Mouse (Mus musculus) heart, embryonic 13.5 days (tissue): ENCODE measurements around the gene Kcp. TPM values are rescaled to one million over a fixed set of nuclear protein-coding genes. Genes with fewer than 3 reads are reported as not detected.

Experiments used
- ATAC-seq: fragments of 200-750 bp; cut with Nextera tagmentation; 2 replicates; pipeline ENCODE4 v1.8.0; 2017; ENCODE audit warnings: moderate TSS enrichment; ENCODE audit not compliant: insufficient number of reproducible peaks, low FRiP score, low TSS enrichment; ENCODE audit errors: extremely low read depth
- H3K27ac ChIP-seq: fragments of 300-500 bp; sonication (generic); replicated peaks from 2 replicates; pipeline ENCODE4 v1.5.1; 2015; ENCODE audit warnings: moderate library complexity, mild to moderate bottlenecking, inconsistent platforms
- H3K27me3 ChIP-seq: fragments of 300-500 bp; sonication (generic); replicated peaks from 2 replicates; pipeline ENCODE4 v1.6.1; 2015; ENCODE audit warnings: mild to moderate bottlenecking, inconsistent platforms
- H3K36me3 ChIP-seq: fragments of 300-500 bp; sonication (generic); 2 replicates; pipeline ENCODE4 v1.6.1; 2015; ENCODE audit warnings: mild to moderate bottlenecking, inconsistent platforms
- H3K4me1 ChIP-seq: fragments of 300-500 bp; sonication (generic); 2 replicates; pipeline ENCODE4 v1.6.1; 2015; ENCODE audit warnings: inconsistent platforms
- H3K4me2 ChIP-seq: fragments of 300-500 bp; sonication (generic); 2 replicates; pipeline ENCODE4 v1.6.1; 2015; ENCODE audit warnings: inconsistent platforms, mild to moderate bottlenecking, moderate library complexity
- H3K4me3 ChIP-seq: fragments of 300-500 bp; sonication (generic); 2 replicates; pipeline ENCODE4 v1.5.1; 2015; ENCODE audit warnings: moderate library complexity, mild to moderate bottlenecking, inconsistent platforms
- H3K9ac ChIP-seq: fragments of 300-500 bp; sonication (generic); 2 replicates; pipeline ENCODE4 v1.6.1; 2015; ENCODE audit warnings: inconsistent platforms, mild to moderate bottlenecking, moderate library complexity
- H3K9me3 ChIP-seq: fragments of 300-500 bp; sonication (generic); 2 replicates; pipeline ENCODE4 v1.6.1; 2016; ENCODE audit warnings: inconsistent platforms
- WGBS: fragments of 180-500 bp; shearing (Covaris S2); methylation state at CpG from one replicate; pipeline ENCODE4 v1.1.7; 2015; ENCODE audit warnings: mixed read lengths; 5-methylcytosine and 5-hydroxymethylcytosine counted together
- polyA plus RNA-seq: library from polyadenylated mRNA; unstranded; fragments of >200 nt; fragmentation: Nextera tagmentation; extraction: Ambion mirVana; gene quantifications from 2 replicates; pipeline ENCODE4 v1.2.1, GENCODE M21; 2015

Kcp gene
- polyA plus RNA-seq, 1 experiment from 2014 or later, result 11.9 TPM

- no peak overlapping the region for H3K27ac ChIP-seq
- 28% methylated on average over 4 of the region's 4 CpGs for WGBS
- no peak overlapping the region for H3K9ac ChIP-seq
- no peaks in the 10 kb centered on the region for H3K4me1 ChIP-seq
- no peak overlapping the region for H3K4me3 ChIP-seq
- H3K4me2 ChIP-seq, result no peak overlapping the region
- no peaks in the 10 kb centered on the region for H3K27me3 ChIP-seq
- ATAC-seq, result no peak
- H3K9me3 ChIP-seq, result no peaks in the 10 kb centered on the region
- H3K36me3 ChIP-seq, result peaks cover 99% of the 10 kb centered on the region
Observed at GRCm38 (mm10) chr6:29449858-29450257, 57.9 kb downstream of the Kcp start.

GRCm38 (mm10) chr6:29445354-29445753, 62.4 kb downstream of the Kcp start:
- Histone ChIP-seq H3K27ac (no peak overlapping the region), H3K36me3 (peaks cover 100% of the 10 kb centered on the region), H3K4me2 (no peak overlapping the region), H3K9ac (no peak overlapping the region), H3K4me3 (no peak overlapping the region), H3K9me3 (no peaks in the 10 kb centered on the region), H3K27me3 (no peaks in the 10 kb centered on the region), H3K4me1 (no peaks in the 10 kb centered on the region)
- ATAC-seq, result no peak
- 83% methylated on average over 7 of the region's 7 CpGs for WGBS

GRCm38 (mm10) chr6:29444773-29445172, 63.0 kb downstream of the Kcp start:
- Histone ChIP-seq H3K4me3 (no peak overlapping the region), H3K4me1 (no peaks in the 10 kb centered on the region), H3K9ac (no peak overlapping the region), H3K4me2 (no peak overlapping the region), H3K27ac (no peak overlapping the region), H3K27me3 (no peaks in the 10 kb centered on the region), H3K9me3 (no peaks in the 10 kb centered on the region), H3K36me3 (peaks cover 100% of the 10 kb centered on the region)
- WGBS, result 67% methylated on average over 11 of the region's 11 CpGs
- ATAC-seq, result no peak

- Histone ChIP-seq H3K27ac (no peak overlapping the region), H3K9me3 (no peaks in the 10 kb centered on the region), H3K4me2 (no peak overlapping the region), H3K9ac (no peak overlapping the region), H3K36me3 (peaks cover 79% of the 10 kb centered on the region), H3K4me1 (peaks cover 24% of the 10 kb centered on the region), H3K27me3 (no peaks in the 10 kb centered on the region), H3K4me3 (no peak overlapping the region)
- WGBS, result 80% methylated on average over 6 of the region's 6 CpGs
- ATAC-seq, result no peak
Observed at GRCm38 (mm10) chr6:29439789-29440188, 68.0 kb downstream of the Kcp start.

- H3K9ac ChIP-seq, result no peak overlapping the region
Observed at GRCm38 (mm10) chr6:29439251-29439650, 68.5 kb downstream of the Kcp start.

GRCm38 (mm10) chr6:29436461-29436934, 71.3 kb downstream of the Kcp start:
- Histone ChIP-seq H3K4me1 (peaks cover 39% of the 10 kb centered on the region), H3K27ac (peak overlapping the region; percentile 99), H3K27me3 (no peaks in the 10 kb centered on the region), H3K9me3 (no peaks in the 10 kb centered on the region), H3K4me3 (peak overlapping the region; percentile 81), H3K9ac (peak overlapping the region; percentile 98), H3K36me3 (peaks cover 46% of the 10 kb centered on the region), H3K4me2 (peak overlapping the region; percentile 89)
- ATAC-seq, result no peak
- 4% methylated on average over 11 of the region's 11 CpGs for whole genome bisulfite sequencing

More at GRCm38 (mm10) chr6:29439251-29439650, 68.5 kb downstream of the Kcp start:
- H3K4me1 ChIP-seq, result peaks cover 24% of the 10 kb centered on the region
- H3K4me2 ChIP-seq, result no peak overlapping the region
- no peaks in the 10 kb centered on the region for H3K27me3 ChIP-seq
- H3K4me3 ChIP-seq, result no peak overlapping the region
- H3K36me3 ChIP-seq, result peaks cover 74% of the 10 kb centered on the region
- WGBS, result 82% methylated on average over 4 of the region's 4 CpGs
- ATAC-seq, result no peak
- no peak overlapping the region for H3K27ac ChIP-seq
- H3K9me3 ChIP-seq, result no peaks in the 10 kb centered on the region

GRCm38 (mm10) chr6:29435940-29436451, 71.8 kb downstream of the Kcp start:
- Histone ChIP-seq H3K4me3 (peak overlapping the region; percentile 81), H3K36me3 (peaks cover 41% of the 10 kb centered on the region), H3K27ac (peak overlapping the region; percentile 99), H3K4me2 (peak overlapping the region; percentile 89), H3K9ac (peak overlapping the region; percentile 98), H3K9me3 (no peaks in the 10 kb centered on the region), H3K4me1 (peaks cover 44% of the 10 kb centered on the region), H3K27me3 (no peaks in the 10 kb centered on the region)
- ATAC-seq, result no peak
- 9% methylated on average over 5 of the region's 6 CpGs for WGBS

GRCm38 (mm10) chr6:29434911-29435691, 72.7 kb downstream of the Kcp start:
- Histone ChIP-seq H3K27me3 (no peaks in the 10 kb centered on the region), H3K36me3 (peaks cover 32% of the 10 kb centered on the region), H3K9me3 (no peaks in the 10 kb centered on the region), H3K27ac (peak overlapping the region; percentile 99), H3K4me2 (peak overlapping the region; percentile 89), H3K4me1 (peaks cover 53% of the 10 kb centered on the region), H3K9ac (peak overlapping the region; percentile 98), H3K4me3 (peak overlapping the region; percentile 81)
- WGBS, result 2% methylated on average over 13 of the region's 13 CpGs
- ATAC-seq, result peak; percentile 7; the same call in 1 of the 2 replicates

- no peaks in the 10 kb centered on the region for H3K27me3 ChIP-seq
- H3K9me3 ChIP-seq, result no peaks in the 10 kb centered on the region
- H3K4me2 ChIP-seq, result peak overlapping the region; percentile 89
- peak overlapping the region; percentile 98 for H3K9ac ChIP-seq
- H3K4me1 ChIP-seq, result peaks cover 56% of the 10 kb centered on the region
- peak overlapping the region; percentile 81 for H3K4me3 ChIP-seq
- H3K27ac ChIP-seq, result peak overlapping the region; percentile 99
- WGBS, result 1% methylated on average over 27 of the region's 27 CpGs
- peaks cover 22% of the 10 kb centered on the region for H3K36me3 ChIP-seq
- peak; percentile 42; the same call in 1 of the 2 replicates for ATAC-seq
Observed at GRCm38 (mm10) chr6:29433804-29434795, 73.7 kb downstream of the Kcp start.

GRCm38 (mm10) chr6:29433038-29433803, 74.5 kb downstream of the Kcp start, which contains the start of gene Flnc:
TSS of gene Flnc (plus strand) at chr6:29433256.
- Histone ChIP-seq H3K27ac (peak within 1 kb of the TSS; percentile 99), H3K4me3 (peak within 1 kb of the TSS; percentile 81), H3K4me2 (peak within 1 kb of the TSS; percentile 89), H3K4me1 (peaks cover 56% of the 10 kb centered on the region), H3K9ac (peak within 1 kb of the TSS; percentile 98), H3K9me3 (no peaks in the 10 kb centered on the region), H3K27me3 (no peaks in the 10 kb centered on the region), H3K36me3 (peaks cover 14% of the 10 kb centered on the region)
- under 1% methylated on average over 67 of the region's 77 CpGs for WGBS
- peak; percentile 29; the same call in 1 of the 2 replicates for ATAC-seq
